In genomic region chr7:51621694-51622145, GRCm38 (mm10) we compare ENCODE assay signal across 9 mouse cellular contexts. TPM values are rescaled to one million over a fixed set of nuclear protein-coding genes. Genes with fewer than 3 reads are reported as not detected.
DNase-seq lines count a peak whose midpoint lies in the region; ATAC-seq lines count a peak whose summit lies in the region.
"Had no signal": no experiment of that assay in that cellular context is flagged by ENCODE, and none has a peak within 500 bp of the region (broad histone marks: within the 10 kb centered on the region; RNA-seq: fewer than 3 reads in every experiment).

Gene Slc17a6, plus strand, starts transcription at chr7:51622006.

- no peak within 1 kb of the TSS for H3K27ac ChIP-seq in limb, embryonic 12.5 days
- H3K27ac ChIP-seq in neural tube, embryonic 14.5 days (ENCODE audit: low read depth, low read length): peak within 1 kb of the TSS; percentile 88

- no peak within 1 kb of the TSS for H3K4me3 ChIP-seq in limb, embryonic 12.5 days (replicated peaks)
- H3K4me3 ChIP-seq in neural tube, embryonic 14.5 days (ENCODE audit: low read depth, low read length): peak within 1 kb of the TSS; percentile 48

- H3K9ac ChIP-seq in limb, embryonic 12.5 days (replicated peaks): no peak within 1 kb of the TSS
- H3K9ac ChIP-seq in neural tube, embryonic 14.5 days (replicated peaks; ENCODE audit: low read depth, low read length): peak within 1 kb of the TSS; percentile 61

- ATAC-seq in limb, embryonic 12.5 days (ENCODE audit: insufficient number of reproducible peaks, insufficient read depth, low FRiP score, low TSS enrichment, low read depth): no peak
- ATAC-seq in neural tube, embryonic 14.5 days (ENCODE audit: low read depth): peak; percentile 59

- WGBS in limb, embryonic 12.5 days: under 1% methylated on average over 23 of the region's 23 CpGs
- WGBS in neural tube, embryonic 14.5 days: under 1% methylated on average over 23 of the region's 23 CpGs

- no peaks in the 10 kb centered on the region for H3K9me3 ChIP-seq in limb, embryonic 12.5 days
- no peaks in the 10 kb centered on the region for H3K9me3 ChIP-seq in neural tube, embryonic 14.5 days (ENCODE audit: control insufficient read depth, low read length)

- H3K4me2 ChIP-seq in limb, embryonic 12.5 days: peak within 1 kb of the TSS; percentile 26; the same call in 1 of the 2 replicates
- H3K4me2 ChIP-seq in neural tube, embryonic 14.5 days (ENCODE audit: low read depth, low read length): peak within 1 kb of the TSS; percentile 42

- DNase-seq in ES-CJ7 (ENCODE audit: low read depth, low spot score): peak; percentile 81
- DNase-seq in adrenal gland, adult 18-20 months (ENCODE audit: low spot score in 2 of 2): peak; percentile 53 to 55
- DNase-seq in embryo, embryonic 10 days (ENCODE audit: low spot score): peak; percentile 95
- DNase-seq in gastrocnemius, adult 8-10 months (ENCODE audit: low spot score in 2 of 2): peak; percentile 5 to 17
- peak; percentile 22 to 73 for DNase-seq in kidney, adult 8-10 months
- DNase-seq in B cell, adult 2 months: no peak

- H3K27me3 ChIP-seq in limb, embryonic 12.5 days: peaks cover 56% of the 10 kb centered on the region
- peaks cover 6% of the 10 kb centered on the region; the same call in 1 of the 2 replicates for H3K27me3 ChIP-seq in neural tube, embryonic 14.5 days (ENCODE audit: control insufficient read depth, insufficient read depth, low read length)

- H3K36me3 ChIP-seq in limb, embryonic 12.5 days: no peaks in the 10 kb centered on the region
- H3K36me3 ChIP-seq in neural tube, embryonic 14.5 days (ENCODE audit: control insufficient read depth, insufficient read depth, low read length): no peaks in the 10 kb centered on the region

- H3K4me1 ChIP-seq in limb, embryonic 12.5 days (replicated peaks): peaks cover 7% of the 10 kb centered on the region; the same call in 1 of the 2 replicates
- no peaks in the 10 kb centered on the region for H3K4me1 ChIP-seq in neural tube, embryonic 14.5 days (ENCODE audit: control insufficient read depth, insufficient read depth, low read length)

RNA-seq across cellular contexts. Expression of gene Slc17a6, which starts in this region (rescaled TPM):
- 1 to 10 TPM; 1.4 to 1.8 TPM for total RNA-seq in adrenal gland, adult 18-20 months (2021)
- not detected for total RNA-seq in gastrocnemius, adult 8-10 months (2022)
- polyA plus RNA-seq in limb, embryonic 12.5 days (2016; fragmentation: Nextera tagmentation; extraction: Ambion mirVana): 0.12 and 0.20 TPM in 2 replicates
- 120 and 139 TPM in 2 replicates for polyA plus RNA-seq in neural tube, embryonic 14.5 days (2014; fragmentation: Nextera tagmentation; extraction: Ambion mirVana)
- polyA plus RNA-seq: spleen, adult 2 months had no signal

Comparison
In these comparisons a context has a peak if more than half of its experiments do, and no peak if none do; other contexts are left out.
1. RNA of gene Slc17a6 (polyA plus RNA-seq): 120 to 139 TPM in neural tube, embryonic 14.5 days; 0.12 to 0.20 TPM in limb, embryonic 12.5 days; every median in the first group is over 100 times any median in the second.
2. Peak in DNase-seq in gastrocnemius, adult 8-10 months; RNA of the gene not detected or under 1 TPM.
3. DNase-seq: peak in ES-CJ7 (single experiment), adrenal gland, adult 18-20 months (2 of 2), embryo, embryonic 10 days (single experiment) and kidney, adult 8-10 months (2 of 2); none in B cell, adult 2 months (0 of 2).